Mouse (Mus musculus) heart, postnatal 0 days (tissue): ENCODE measurements around the gene Styx.

ENCODE experiments used
- CTCF ChIP-seq: IDR thresholded peaks from 2 replicates; pipeline ENCODE4 v1.5.1; 2016; ENCODE audit warnings: antibody characterized with exemption, control low read depth, low read depth
- EP300 ChIP-seq: IDR thresholded peaks from 2 replicates; pipeline ENCODE4 v1.6.1; 2016; ENCODE audit warnings: antibody characterized with exemption, low read depth

GRCm38 (mm10) chr14:45419323-45419722, 68.4 kb downstream of the Styx start:
- TF ChIP-seq CTCF (no peak), EP300 (no peak)
